Mouse (Mus musculus): ENCODE results near the gene Spata17. TPM values are rescaled to one million over a fixed set of nuclear protein-coding genes. Genes with fewer than 3 reads are reported as not detected.

The Spata17 gene
- polyA plus RNA-seq, 1 experiment from 2014 or later = 1.5 TPM

- 80% methylated on average over 7 of the region's 7 CpGs for WGBS (ENCODE audit: insufficient replicate concordance)
- Histone ChIP-seq H3K27me3 (ENCODE audit: control insufficient read depth, insufficient read depth, low read length) (no peaks in the 10 kb centered on the region), H3K4me2 (no peak overlapping the region), H3K27ac (ENCODE audit: low read depth, low read length) (no peak overlapping the region), H3K36me3 (ENCODE audit: control insufficient read depth, insufficient read depth, low read length) (no peaks in the 10 kb centered on the region), H3K9me3 (replicated peaks; ENCODE audit: control insufficient read depth, low read length) (no peaks in the 10 kb centered on the region), H3K9ac (ENCODE audit: low read depth, low read length) (no peak overlapping the region), H3K4me3 (ENCODE audit: low read depth, low read length) (no peak overlapping the region), H3K4me1 (ENCODE audit: control insufficient read depth, insufficient read depth, low read length) (no peaks in the 10 kb centered on the region)
- no peak for ATAC-seq (replicated peaks; ENCODE audit: insufficient number of reproducible peaks, low FRiP score, low TSS enrichment)
Measured at GRCm38 (mm10) chr1:187020011-187020410, 195.3 kb downstream of the Spata17 start.

DNA sequence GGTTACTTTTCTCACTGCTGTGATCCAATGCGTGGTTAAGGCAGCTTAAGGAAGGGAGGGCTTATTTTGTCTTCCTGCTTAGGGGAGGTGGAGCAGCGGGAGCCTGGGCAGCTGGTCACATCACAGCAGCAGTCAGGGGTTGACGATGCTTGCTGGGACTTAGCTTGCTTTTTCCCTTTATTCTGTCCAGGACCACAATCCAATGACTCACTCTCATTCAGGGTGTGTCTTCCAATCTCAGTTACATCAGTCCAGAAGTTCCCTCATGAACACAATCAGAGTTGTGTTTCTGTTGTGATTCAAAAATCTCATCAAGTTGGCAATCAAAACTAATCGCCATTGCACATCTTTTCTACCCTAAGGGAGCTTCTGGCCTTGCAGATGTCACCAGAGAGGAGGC lies 199.1 kb downstream of the Spata17 start:
- Histone ChIP-seq H3K4me1 (ENCODE audit: control insufficient read depth, insufficient read depth, low read length) (no peaks in the 10 kb centered on the region), H3K36me3 (ENCODE audit: control insufficient read depth, insufficient read depth, low read length) (no peaks in the 10 kb centered on the region), H3K9me3 (replicated peaks; ENCODE audit: control insufficient read depth, low read length) (no peaks in the 10 kb centered on the region), H3K4me2 (no peak overlapping the region), H3K27ac (ENCODE audit: low read depth, low read length) (no peak overlapping the region), H3K9ac (ENCODE audit: low read depth, low read length) (no peak overlapping the region), H3K27me3 (ENCODE audit: control insufficient read depth, insufficient read depth, low read length) (no peaks in the 10 kb centered on the region), H3K4me3 (ENCODE audit: low read depth, low read length) (no peak overlapping the region)
- ATAC-seq (replicated peaks; ENCODE audit: insufficient number of reproducible peaks, low FRiP score, low TSS enrichment) = no peak
- 44% methylated on average over 4 of the region's 4 CpGs for WGBS (ENCODE audit: insufficient replicate concordance)

DNA sequence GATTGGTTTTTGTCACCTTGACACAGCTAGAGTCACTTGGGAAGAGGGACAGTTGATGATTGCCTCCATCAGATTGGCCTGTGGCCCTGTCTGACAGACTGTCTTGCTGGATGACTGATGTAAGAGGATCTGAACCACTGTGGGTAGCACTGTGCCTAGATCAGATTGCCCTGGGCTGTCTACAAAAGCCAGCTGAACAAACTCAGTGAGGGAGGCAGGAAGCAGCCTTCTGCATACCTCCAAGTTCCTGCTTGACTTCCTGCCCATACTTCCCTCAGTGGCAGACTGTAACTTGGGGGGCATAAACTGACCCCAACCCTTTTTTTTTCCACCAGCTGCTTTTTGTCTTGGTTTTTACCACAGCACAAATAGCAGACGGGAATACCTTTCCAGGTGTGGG lies 199.6 kb downstream of the Spata17 start:
- no peak overlapping the region for H3K27ac ChIP-seq (ENCODE audit: low read depth, low read length)
- H3K4me1 ChIP-seq (ENCODE audit: control insufficient read depth, insufficient read depth, low read length) = no peaks in the 10 kb centered on the region
- H3K9ac ChIP-seq (ENCODE audit: low read depth, low read length) = no peak overlapping the region
- no peak overlapping the region for H3K4me2 ChIP-seq
- no peaks in the 10 kb centered on the region for H3K9me3 ChIP-seq (replicated peaks; ENCODE audit: control insufficient read depth, low read length)
- no peak for ATAC-seq (replicated peaks; ENCODE audit: insufficient number of reproducible peaks, low FRiP score, low TSS enrichment)
- WGBS (ENCODE audit: insufficient replicate concordance) = 70% methylated on average over 1 of the region's 1 CpGs
- H3K36me3 ChIP-seq (ENCODE audit: control insufficient read depth, insufficient read depth, low read length) = no peaks in the 10 kb centered on the region
- no peak overlapping the region for H3K4me3 ChIP-seq (ENCODE audit: low read depth, low read length)
- no peaks in the 10 kb centered on the region for H3K27me3 ChIP-seq (ENCODE audit: control insufficient read depth, insufficient read depth, low read length)

- ATAC-seq (replicated peaks; ENCODE audit: insufficient number of reproducible peaks, low FRiP score, low TSS enrichment) = no peak
- WGBS (ENCODE audit: insufficient replicate concordance) = 87% methylated on average over 2 of the region's 2 CpGs
- H3K27me3 ChIP-seq (ENCODE audit: control insufficient read depth, insufficient read depth, low read length) = no peaks in the 10 kb centered on the region
- no peaks in the 10 kb centered on the region for H3K4me1 ChIP-seq (ENCODE audit: control insufficient read depth, insufficient read depth, low read length)
- H3K36me3 ChIP-seq (ENCODE audit: control insufficient read depth, insufficient read depth, low read length) = no peaks in the 10 kb centered on the region
- H3K9me3 ChIP-seq (replicated peaks; ENCODE audit: control insufficient read depth, low read length) = no peaks in the 10 kb centered on the region
- H3K27ac ChIP-seq (ENCODE audit: low read depth, low read length) = no peak overlapping the region
- no peak overlapping the region for H3K4me3 ChIP-seq (ENCODE audit: low read depth, low read length)
- no peak overlapping the region for H3K4me2 ChIP-seq
- H3K9ac ChIP-seq (ENCODE audit: low read depth, low read length) = no peak overlapping the region
Measured at GRCm38 (mm10) chr1:187014141-187014540, 201.1 kb downstream of the Spata17 start.

GRCm38 (mm10) chr1:187011601-187012000 lies 203.7 kb downstream of the Spata17 start:
- no peaks in the 10 kb centered on the region for H3K4me1 ChIP-seq (ENCODE audit: control insufficient read depth, insufficient read depth, low read length)
- ATAC-seq (replicated peaks; ENCODE audit: insufficient number of reproducible peaks, low FRiP score, low TSS enrichment) = no peak

DNA sequence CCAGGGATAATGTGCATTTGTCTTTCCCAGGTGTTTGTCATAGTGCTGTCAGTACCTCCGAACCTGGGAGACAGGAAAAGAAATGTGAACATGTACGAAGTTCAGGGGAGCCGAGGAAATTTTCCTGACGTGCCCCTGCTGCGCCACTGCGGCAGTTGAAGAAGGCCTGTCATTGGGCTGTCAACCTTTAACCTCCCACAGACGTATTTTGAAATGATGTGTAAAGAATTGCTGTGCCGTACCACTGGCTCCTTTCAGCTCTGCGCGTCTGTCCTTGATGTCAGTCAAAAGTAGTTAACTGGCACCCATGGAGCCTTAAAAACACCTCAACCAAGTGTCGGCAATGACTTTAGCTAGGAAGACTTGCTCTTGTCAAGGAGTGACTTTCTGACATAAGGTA lies 205.2 kb downstream of the Spata17 start:
- H3K27ac ChIP-seq (ENCODE audit: low read depth, low read length) = no peak overlapping the region
- no peaks in the 10 kb centered on the region for H3K36me3 ChIP-seq (ENCODE audit: control insufficient read depth, insufficient read depth, low read length)
- H3K4me3 ChIP-seq (ENCODE audit: low read depth, low read length) = no peak overlapping the region
- H3K4me1 ChIP-seq (ENCODE audit: control insufficient read depth, insufficient read depth, low read length) = no peaks in the 10 kb centered on the region
- H3K9me3 ChIP-seq (replicated peaks; ENCODE audit: control insufficient read depth, low read length) = no peaks in the 10 kb centered on the region
- WGBS (ENCODE audit: insufficient replicate concordance) = 80% methylated on average over 11 of the region's 11 CpGs
- H3K9ac ChIP-seq (ENCODE audit: low read depth, low read length) = no peak overlapping the region
- no peak for ATAC-seq (replicated peaks; ENCODE audit: insufficient number of reproducible peaks, low FRiP score, low TSS enrichment)
- no peaks in the 10 kb centered on the region for H3K27me3 ChIP-seq (ENCODE audit: control insufficient read depth, insufficient read depth, low read length)
- H3K4me2 ChIP-seq = no peak overlapping the region

More at GRCm38 (mm10) chr1:187011601-187012000, 203.7 kb downstream of the Spata17 start:
- H3K9ac ChIP-seq (ENCODE audit: low read depth, low read length) = no peak overlapping the region
- H3K4me3 ChIP-seq (ENCODE audit: low read depth, low read length) = no peak overlapping the region
- no peak overlapping the region for H3K27ac ChIP-seq (ENCODE audit: low read depth, low read length)
- no peak overlapping the region for H3K4me2 ChIP-seq
- WGBS (ENCODE audit: insufficient replicate concordance) = 89% methylated on average over 4 of the region's 4 CpGs
- H3K9me3 ChIP-seq (replicated peaks; ENCODE audit: control insufficient read depth, low read length) = no peaks in the 10 kb centered on the region
- no peaks in the 10 kb centered on the region for H3K27me3 ChIP-seq (ENCODE audit: control insufficient read depth, insufficient read depth, low read length)
- no peaks in the 10 kb centered on the region for H3K36me3 ChIP-seq (ENCODE audit: control insufficient read depth, insufficient read depth, low read length)

DNA sequence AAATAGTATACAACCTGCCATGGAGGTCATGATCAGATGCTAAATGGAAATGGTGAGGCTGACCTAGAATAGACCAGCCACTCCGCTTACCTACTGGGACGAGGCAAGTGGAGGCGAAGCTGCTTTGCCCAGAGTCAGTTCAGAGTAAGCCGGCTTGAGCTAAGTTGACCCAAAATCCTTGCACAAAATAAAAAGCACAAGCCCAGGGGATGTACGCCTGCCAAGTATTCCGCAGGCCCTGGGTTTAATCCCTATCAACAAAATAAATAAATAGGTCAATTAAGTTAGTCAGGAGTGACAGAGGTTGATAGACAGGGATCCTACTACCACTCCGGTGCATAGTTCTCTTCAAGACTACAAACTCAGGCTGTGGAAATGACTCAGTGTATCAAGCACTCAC lies 207.0 kb downstream of the Spata17 start:
- Histone ChIP-seq H3K4me2 (no peak overlapping the region), H3K9me3 (replicated peaks; ENCODE audit: control insufficient read depth, low read length) (no peaks in the 10 kb centered on the region), H3K4me3 (ENCODE audit: low read depth, low read length) (no peak overlapping the region), H3K27ac (ENCODE audit: low read depth, low read length) (no peak overlapping the region), H3K4me1 (ENCODE audit: control insufficient read depth, insufficient read depth, low read length) (no peaks in the 10 kb centered on the region), H3K36me3 (ENCODE audit: control insufficient read depth, insufficient read depth, low read length) (no peaks in the 10 kb centered on the region), H3K9ac (ENCODE audit: low read depth, low read length) (no peak overlapping the region), H3K27me3 (ENCODE audit: control insufficient read depth, insufficient read depth, low read length) (no peaks in the 10 kb centered on the region)
- ATAC-seq (replicated peaks; ENCODE audit: insufficient number of reproducible peaks, low FRiP score, low TSS enrichment) = no peak
- 86% methylated on average over 7 of the region's 7 CpGs for WGBS (ENCODE audit: insufficient replicate concordance)

- no peaks in the 10 kb centered on the region for H3K36me3 ChIP-seq (ENCODE audit: control insufficient read depth, insufficient read depth, low read length)
- H3K27ac ChIP-seq (ENCODE audit: low read depth, low read length) = no peak overlapping the region
- H3K4me3 ChIP-seq (ENCODE audit: low read depth, low read length) = no peak overlapping the region
- ATAC-seq (replicated peaks; ENCODE audit: insufficient number of reproducible peaks, low FRiP score, low TSS enrichment) = no peak
- H3K9ac ChIP-seq (ENCODE audit: low read depth, low read length) = no peak overlapping the region
- H3K27me3 ChIP-seq (ENCODE audit: control insufficient read depth, insufficient read depth, low read length) = no peaks in the 10 kb centered on the region
- no peak overlapping the region for H3K4me2 ChIP-seq
- 72% methylated on average over 14 of the region's 14 CpGs for WGBS (ENCODE audit: insufficient replicate concordance)
- no peaks in the 10 kb centered on the region for H3K4me1 ChIP-seq (ENCODE audit: control insufficient read depth, insufficient read depth, low read length)
- H3K9me3 ChIP-seq (replicated peaks; ENCODE audit: control insufficient read depth, low read length) = no peaks in the 10 kb centered on the region
Measured at GRCm38 (mm10) chr1:187006227-187006925, 208.9 kb downstream of the Spata17 start.

- Histone ChIP-seq H3K9me3 (replicated peaks; ENCODE audit: control insufficient read depth, low read length) (no peaks in the 10 kb centered on the region), H3K36me3 (ENCODE audit: control insufficient read depth, insufficient read depth, low read length) (no peaks in the 10 kb centered on the region), H3K4me2 (no peak overlapping the region), H3K9ac (ENCODE audit: low read depth, low read length) (no peak overlapping the region), H3K27me3 (ENCODE audit: control insufficient read depth, insufficient read depth, low read length) (no peaks in the 10 kb centered on the region), H3K4me3 (ENCODE audit: low read depth, low read length) (no peak overlapping the region), H3K27ac (ENCODE audit: low read depth, low read length) (no peak overlapping the region), H3K4me1 (ENCODE audit: control insufficient read depth, insufficient read depth, low read length) (no peaks in the 10 kb centered on the region)
- 94% methylated on average over 1 of the region's 1 CpGs for WGBS (ENCODE audit: insufficient replicate concordance)
- no peak for ATAC-seq (replicated peaks; ENCODE audit: insufficient number of reproducible peaks, low FRiP score, low TSS enrichment)
Measured at GRCm38 (mm10) chr1:187004306-187004705, 211.0 kb downstream of the Spata17 start.
